Mouse (Mus musculus): ENCODE data around the gene Fbxl8. TPM values are rescaled to one million over a fixed set of nuclear protein-coding genes. Genes with fewer than 3 reads are reported as not detected.

The Fbxl8 gene
- polyA plus RNA-seq, 1 experiment from 2014 or later: 4.4 TPM

DNA sequence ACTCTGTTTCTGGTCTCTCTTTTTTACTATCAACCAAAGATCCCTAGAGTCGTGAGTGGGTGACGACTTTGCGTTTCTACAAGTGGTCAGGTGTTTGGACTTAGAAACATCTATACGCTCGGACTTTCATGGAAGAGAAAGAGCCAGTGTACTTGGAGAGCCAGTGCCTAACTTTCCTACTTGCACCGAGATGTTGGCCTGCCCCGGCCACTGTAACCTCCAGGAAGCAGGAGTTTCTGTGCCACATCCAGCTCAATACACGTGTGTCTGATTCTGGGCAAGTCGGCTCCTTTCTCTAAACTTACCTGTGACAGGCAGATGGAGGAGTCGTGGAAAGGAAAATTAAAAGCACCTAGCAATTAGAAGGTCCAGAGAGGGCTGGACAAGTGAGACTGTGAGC lies 11.4 kb downstream of the Fbxl8 start, which contains the start of gene Nol3:
TSS of gene Nol3 (plus strand) at position 301 of the 400 bp plus-strand sequence.
- Histone ChIP-seq H3K9me3 (no peaks in the 10 kb centered on the region), H3K4me1 (peaks cover 27% of the 10 kb centered on the region), H3K4me2 (peak within 1 kb of the TSS; percentile 81), H3K9ac (no peak within 1 kb of the TSS), H3K27ac (no peak within 1 kb of the TSS), H3K36me3 (no peaks in the 10 kb centered on the region), H3K27me3 (replicated peaks) (peaks cover 85% of the 10 kb centered on the region), H3K4me3 (replicated peaks) (peak within 1 kb of the TSS; percentile 42)
- 4% methylated on average over 10 of the region's 10 CpGs for WGBS
- no peak for ATAC-seq (ENCODE audit: insufficient read depth, low FRiP score, low read depth)

DNA sequence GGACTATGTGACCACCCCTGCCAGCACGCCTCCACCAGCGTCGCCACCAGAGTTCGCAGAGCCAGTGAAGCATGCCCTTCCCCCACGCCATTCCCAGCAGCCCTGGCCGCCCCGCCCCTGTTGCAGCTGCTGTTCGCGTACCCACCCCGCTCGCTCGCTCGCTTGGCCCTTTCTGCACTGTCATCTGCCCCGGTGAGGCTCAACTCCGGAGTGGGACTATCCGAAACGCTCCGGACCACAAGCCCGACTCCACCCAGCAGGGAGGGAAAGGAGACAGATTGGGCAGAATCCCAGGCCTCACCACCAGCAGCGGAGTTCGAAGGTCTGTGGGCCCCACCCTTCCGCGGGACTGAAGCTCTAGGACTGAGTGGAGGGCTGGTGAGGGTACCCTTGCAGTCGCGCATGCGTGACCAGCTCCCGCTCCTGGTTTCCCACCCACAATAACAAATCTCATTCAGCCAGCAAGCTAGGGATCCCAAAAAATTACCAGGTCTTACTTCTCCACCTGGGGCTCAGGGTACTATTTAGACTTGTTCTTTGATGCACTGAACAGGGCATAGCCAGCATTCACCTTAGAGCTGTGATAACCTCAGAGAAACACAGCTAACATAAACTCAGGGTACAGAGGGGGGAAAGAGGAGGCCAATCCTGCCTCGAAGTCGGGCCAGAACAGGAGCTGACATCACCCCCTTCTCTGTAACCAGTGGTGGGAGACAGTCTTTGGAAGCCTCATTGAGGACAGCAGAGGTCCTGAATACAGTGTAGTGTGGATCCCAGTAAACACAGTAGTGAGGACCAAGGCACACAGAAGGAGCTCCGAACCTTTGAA lies 12.1 kb downstream of the Fbxl8 start:
- peaks cover 26% of the 10 kb centered on the region for H3K4me1 ChIP-seq
- peak; percentile 36; the same call in 1 of the 2 replicates for ATAC-seq (ENCODE audit: insufficient read depth, low FRiP score, low read depth)
- peaks cover 78% of the 10 kb centered on the region for H3K27me3 ChIP-seq (replicated peaks)
- no peaks in the 10 kb centered on the region for H3K9me3 ChIP-seq
- H3K4me3 ChIP-seq (replicated peaks): peak overlapping the region; percentile 42
- H3K4me2 ChIP-seq: peak overlapping the region; percentile 81
- H3K9ac ChIP-seq: no peak overlapping the region
- 4% methylated on average over 30 of the region's 30 CpGs for WGBS
- H3K36me3 ChIP-seq: 0 out of 2 replicates have a peak, but pooled peaks cover 2% of the 10 kb centered on the region
- no peak overlapping the region for H3K27ac ChIP-seq

DNA sequence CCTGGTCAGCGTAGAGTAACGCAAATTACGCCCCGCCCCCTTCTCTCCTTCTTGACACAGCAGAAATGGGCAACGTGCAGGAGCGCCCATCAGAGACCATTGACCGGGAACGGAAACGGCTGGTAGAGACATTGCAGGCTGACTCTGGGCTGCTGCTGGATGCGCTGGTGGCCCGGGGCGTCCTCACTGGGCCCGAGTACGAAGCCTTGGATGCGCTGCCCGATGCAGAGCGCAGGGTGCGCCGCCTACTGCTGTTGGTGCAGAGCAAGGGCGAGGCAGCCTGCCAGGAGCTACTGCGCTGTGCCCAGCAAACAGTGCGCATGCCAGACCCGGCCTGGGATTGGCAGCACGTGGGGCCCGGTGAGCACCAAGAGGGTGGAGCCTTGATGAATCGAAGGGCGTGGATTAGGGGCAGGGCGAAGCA lies 14.5 kb downstream of the Fbxl8 start:
- 3% methylated on average over 28 of the region's 28 CpGs for WGBS
- peak overlapping the region; percentile 18; the same call in 1 of the 2 replicates for H3K4me3 ChIP-seq (replicated peaks)
- H3K36me3 ChIP-seq: 0 out of 2 replicates have a peak, but pooled peaks cover 11% of the 10 kb centered on the region
- H3K27ac ChIP-seq: no peak overlapping the region
- H3K9me3 ChIP-seq: no peaks in the 10 kb centered on the region
- ATAC-seq (ENCODE audit: insufficient read depth, low FRiP score, low read depth): peak; percentile 73
- peak overlapping the region; percentile 55 for H3K4me2 ChIP-seq
- no peak overlapping the region for H3K9ac ChIP-seq
- peaks cover 58% of the 10 kb centered on the region for H3K27me3 ChIP-seq (replicated peaks)
- peaks cover 30% of the 10 kb centered on the region for H3K4me1 ChIP-seq

DNA sequence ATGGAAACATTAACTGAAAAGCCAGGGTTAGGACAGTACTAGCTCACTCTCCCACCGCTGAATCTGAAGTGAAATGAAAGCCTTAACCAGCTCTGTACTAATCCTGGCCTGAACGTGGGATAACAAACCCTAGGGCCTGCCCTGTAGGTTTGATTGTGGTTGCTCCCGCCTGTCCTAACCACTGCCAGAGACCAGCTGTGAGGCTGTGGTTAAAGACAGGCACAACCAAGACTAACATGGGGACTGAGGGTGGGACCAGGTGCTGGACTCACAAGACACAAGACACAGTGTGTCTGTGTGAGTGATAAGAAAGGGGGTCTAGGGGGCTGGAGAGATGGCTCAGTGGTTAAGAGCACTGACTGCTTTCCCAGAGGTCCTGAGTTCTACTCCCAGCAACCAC lies 16.1 kb downstream of the Fbxl8 start:
- Histone ChIP-seq H3K9ac (no peak overlapping the region), H3K36me3 (0 out of 2 replicates have a peak, but pooled peaks cover 11% of the 10 kb centered on the region), H3K4me2 (no peak overlapping the region), H3K4me1 (peaks cover 24% of the 10 kb centered on the region), H3K27me3 (replicated peaks) (peaks cover 42% of the 10 kb centered on the region), H3K27ac (no peak overlapping the region), H3K4me3 (replicated peaks) (no peak overlapping the region), H3K9me3 (no peaks in the 10 kb centered on the region)
- ATAC-seq (ENCODE audit: insufficient read depth, low FRiP score, low read depth): no peak
- 67% methylated on average over 3 of the region's 3 CpGs for WGBS

DNA sequence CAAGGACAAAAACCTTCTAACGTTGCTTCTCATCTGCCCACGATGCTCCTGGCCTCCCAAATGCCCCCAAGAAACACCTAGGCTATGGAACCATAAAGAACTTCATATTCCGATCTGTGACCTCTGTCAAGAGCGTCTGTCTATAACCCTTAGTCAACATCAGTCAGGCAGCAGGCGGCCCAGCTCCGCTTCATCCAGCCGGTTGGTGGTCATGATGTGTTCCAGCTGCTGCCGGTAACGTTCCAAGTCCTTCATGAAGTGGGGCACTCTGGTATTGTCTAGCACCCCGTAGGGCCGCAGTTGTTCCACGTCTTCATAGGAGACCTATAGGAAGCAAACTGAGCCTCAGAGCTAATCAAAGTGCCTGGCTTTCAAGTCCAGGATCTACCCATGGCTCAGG lies 17.4 kb downstream of the Fbxl8 start:
- no peak overlapping the region for H3K9ac ChIP-seq
- no peak overlapping the region for H3K4me2 ChIP-seq
- no peak overlapping the region for H3K27ac ChIP-seq
- peaks cover 30% of the 10 kb centered on the region for H3K27me3 ChIP-seq (replicated peaks)
- no peak for ATAC-seq (ENCODE audit: insufficient read depth, low FRiP score, low read depth)
- no peaks in the 10 kb centered on the region for H3K9me3 ChIP-seq
- 0 out of 2 replicates have a peak, but pooled peaks cover 11% of the 10 kb centered on the region for H3K36me3 ChIP-seq
- WGBS: 82% methylated on average over 12 of the region's 12 CpGs
- no peak overlapping the region for H3K4me3 ChIP-seq (replicated peaks)
- peaks cover 14% of the 10 kb centered on the region; the same call in 1 of the 2 replicates for H3K4me1 ChIP-seq

DNA sequence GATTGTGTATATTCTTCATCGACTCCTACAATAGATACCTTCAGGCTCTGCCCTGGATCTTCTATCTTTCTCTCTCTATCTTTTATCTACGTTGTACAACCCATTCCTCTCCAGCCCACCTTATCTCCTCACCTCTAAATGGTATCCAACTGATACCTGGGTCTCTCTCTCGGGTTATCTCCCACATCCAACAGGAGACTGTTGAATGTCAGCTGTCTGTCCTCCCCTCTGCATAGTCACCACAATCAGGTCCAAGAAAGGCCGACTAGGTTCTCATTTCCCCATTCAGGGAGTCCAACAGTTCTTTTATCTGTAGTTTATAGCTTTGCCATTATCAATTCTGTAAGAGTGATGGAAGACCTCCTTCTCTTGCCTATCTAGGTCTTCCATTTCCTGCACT lies 17.8 kb downstream of the Fbxl8 start:
- Histone ChIP-seq H3K4me1 (peaks cover 14% of the 10 kb centered on the region; the same call in 1 of the 2 replicates), H3K4me3 (replicated peaks) (no peak overlapping the region), H3K27ac (no peak overlapping the region), H3K27me3 (replicated peaks) (peaks cover 26% of the 10 kb centered on the region), H3K4me2 (no peak overlapping the region), H3K9ac (no peak overlapping the region), H3K36me3 (0 out of 2 replicates have a peak, but pooled peaks cover 11% of the 10 kb centered on the region), H3K9me3 (no peaks in the 10 kb centered on the region)
- WGBS: 80% methylated on average over 4 of the region's 4 CpGs
- ATAC-seq (ENCODE audit: insufficient read depth, low FRiP score, low read depth): no peak

DNA sequence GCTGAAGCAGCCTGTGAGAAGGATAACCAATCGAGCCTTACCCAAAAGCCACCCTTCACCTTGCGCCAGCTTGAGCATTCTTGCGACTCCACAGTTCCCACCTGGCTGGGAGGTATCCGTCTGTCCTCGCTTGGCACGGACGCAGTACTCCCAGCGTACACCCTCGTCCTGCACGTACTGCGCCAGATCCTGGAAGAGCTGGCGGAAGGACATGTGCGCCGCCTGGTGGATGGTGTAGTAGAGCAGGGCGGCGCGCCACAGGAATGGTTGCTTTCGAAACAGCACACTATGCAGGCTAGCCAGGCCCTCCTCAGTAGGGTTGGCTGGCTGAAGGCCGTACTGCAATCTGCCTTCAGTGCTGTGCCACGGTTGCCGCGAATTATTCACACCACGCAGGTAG lies 18.6 kb downstream of the Fbxl8 start:
- Histone ChIP-seq H3K9ac (no peak overlapping the region), H3K9me3 (no peaks in the 10 kb centered on the region), H3K36me3 (0 out of 2 replicates have a peak, but pooled peaks cover 11% of the 10 kb centered on the region), H3K4me3 (replicated peaks) (no peak overlapping the region), H3K27ac (no peak overlapping the region), H3K4me1 (peaks cover 15% of the 10 kb centered on the region), H3K27me3 (replicated peaks) (peaks cover 18% of the 10 kb centered on the region), H3K4me2 (no peak overlapping the region; the same call in 1 of the 2 replicates)
- peak; percentile 53; the same call in 1 of the 2 replicates for ATAC-seq (ENCODE audit: insufficient read depth, low FRiP score, low read depth)
- 33% methylated on average over 23 of the region's 23 CpGs for WGBS

DNA sequence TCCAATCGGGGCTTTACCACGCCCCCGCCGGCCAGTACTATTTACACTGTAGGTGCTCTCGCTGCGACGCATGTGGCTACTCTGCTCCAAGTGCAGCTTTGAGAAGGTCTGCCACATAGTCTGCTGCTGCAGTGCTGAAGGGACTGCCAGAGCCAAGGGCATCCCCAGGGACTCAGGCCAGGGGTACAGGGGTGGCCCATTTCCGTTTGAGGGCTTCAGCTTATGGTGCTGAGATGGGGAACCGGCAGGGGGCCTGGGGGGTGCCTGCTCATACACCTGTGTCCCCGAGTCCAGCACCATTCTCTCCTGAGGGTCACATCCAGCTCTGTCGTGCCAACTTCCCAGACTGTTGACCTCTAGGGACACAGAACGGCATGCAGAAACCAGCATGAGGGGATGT lies 21.1 kb downstream of the Fbxl8 start:
- H3K36me3 ChIP-seq: 0 out of 2 replicates have a peak, but pooled peaks cover 11% of the 10 kb centered on the region
- H3K4me1 ChIP-seq: peaks cover 23% of the 10 kb centered on the region
- H3K27me3 ChIP-seq (replicated peaks): peaks cover 7% of the 10 kb centered on the region
- no peak overlapping the region for H3K9ac ChIP-seq
- no peaks in the 10 kb centered on the region for H3K9me3 ChIP-seq
- H3K4me2 ChIP-seq: no peak overlapping the region
- 49% methylated on average over 12 of the region's 12 CpGs for WGBS
- no peak for ATAC-seq (ENCODE audit: insufficient read depth, low FRiP score, low read depth)
- no peak overlapping the region for H3K27ac ChIP-seq
- no peak overlapping the region for H3K4me3 ChIP-seq (replicated peaks)

DNA sequence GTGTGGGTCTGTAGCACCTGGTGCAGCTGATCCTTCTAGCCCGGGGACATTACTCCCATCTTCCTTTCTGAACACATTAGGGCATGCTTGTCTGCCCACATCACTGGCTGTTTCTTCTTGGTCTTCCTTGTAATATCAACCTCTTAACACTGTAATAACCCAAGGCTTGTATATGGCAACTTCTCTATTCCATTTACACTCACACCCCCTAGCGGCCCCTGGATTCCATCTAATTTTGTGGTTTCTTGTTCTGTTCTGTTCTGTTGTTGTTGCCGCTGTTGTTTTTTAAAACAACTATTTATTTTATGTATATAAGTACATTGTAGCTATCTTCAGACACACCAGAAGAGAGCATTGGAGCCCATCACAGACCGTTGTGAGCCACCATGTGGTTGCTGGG lies 22.5 kb downstream of the Fbxl8 start:
- Histone ChIP-seq H3K9ac (no peak overlapping the region), H3K9me3 (no peaks in the 10 kb centered on the region), H3K36me3 (0 out of 2 replicates have a peak, but pooled peaks cover 6% of the 10 kb centered on the region), H3K27me3 (replicated peaks) (peaks cover 10% of the 10 kb centered on the region), H3K4me1 (peaks cover 27% of the 10 kb centered on the region), H3K4me2 (no peak overlapping the region), H3K27ac (no peak overlapping the region), H3K4me3 (replicated peaks) (no peak overlapping the region)
- no peak for ATAC-seq (ENCODE audit: insufficient read depth, low FRiP score, low read depth)
- 83% methylated on average over 4 of the region's 4 CpGs for WGBS

DNA sequence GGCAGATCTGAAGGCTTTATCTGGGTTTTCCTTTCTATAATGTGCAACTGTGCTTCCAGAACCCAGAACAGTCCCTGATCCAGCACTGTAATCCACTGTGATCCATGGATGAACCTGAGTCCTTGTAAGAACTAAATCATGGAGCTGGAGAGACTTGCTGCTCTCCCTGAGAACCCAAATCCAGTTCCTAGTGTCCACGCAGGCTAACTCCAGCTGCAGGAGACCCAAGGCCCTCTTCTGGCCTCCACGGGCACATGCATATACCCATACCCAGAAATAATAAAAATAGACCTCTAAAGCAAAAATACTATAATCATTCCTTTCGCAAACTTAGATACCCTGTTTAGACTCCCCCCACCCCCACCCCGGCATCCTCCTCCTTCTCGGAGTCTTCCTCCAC lies 23.8 kb downstream of the Fbxl8 start:
- Histone ChIP-seq H3K4me2 (peak overlapping the region; percentile 84), H3K4me1 (peaks cover 24% of the 10 kb centered on the region), H3K9ac (no peak overlapping the region), H3K36me3 (no peaks in the 10 kb centered on the region), H3K27ac (no peak overlapping the region), H3K27me3 (replicated peaks) (peaks cover 10% of the 10 kb centered on the region), H3K4me3 (replicated peaks) (peak overlapping the region; percentile 57; the same call in 1 of the 2 replicates), H3K9me3 (no peaks in the 10 kb centered on the region)
- no peak for ATAC-seq (ENCODE audit: insufficient read depth, low FRiP score, low read depth)
- WGBS: 83% methylated on average over 5 of the region's 5 CpGs

DNA sequence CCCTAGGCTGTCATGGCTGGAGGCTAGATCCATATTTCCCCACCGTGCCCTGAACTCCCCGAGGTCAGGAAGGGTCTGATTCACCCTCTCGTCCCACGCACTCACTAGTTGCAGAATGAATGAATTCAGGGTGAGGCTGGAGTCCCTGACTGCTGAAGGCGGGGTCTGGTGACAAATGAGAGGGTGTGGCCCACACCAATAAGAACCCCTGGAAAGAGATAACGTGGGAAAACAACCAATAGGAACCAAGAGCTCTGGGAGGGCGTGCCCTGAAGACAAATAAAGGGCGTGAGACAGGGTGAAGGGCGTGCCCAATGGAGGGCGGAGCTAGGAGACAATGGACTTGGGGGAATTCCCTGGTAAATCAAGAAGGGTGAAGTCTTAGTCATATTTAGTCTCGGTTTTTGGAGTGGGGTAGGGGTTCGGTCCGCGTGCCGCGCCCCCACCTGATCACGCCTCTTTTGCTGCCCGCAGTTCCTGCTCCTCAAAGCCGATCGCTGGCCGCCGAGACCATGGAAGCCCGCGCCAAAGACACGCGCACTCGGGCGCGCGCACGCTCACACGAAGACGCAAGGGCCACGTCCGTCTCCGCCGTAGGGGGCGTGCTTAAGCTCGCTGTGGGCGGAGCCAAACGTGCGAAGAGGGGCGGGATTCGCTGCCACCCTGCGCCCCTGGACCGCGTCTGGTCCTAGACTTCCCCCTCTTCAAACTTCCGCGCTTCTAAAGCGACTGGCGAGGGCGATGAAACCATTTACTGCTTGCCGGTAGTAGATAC lies 24.7 kb downstream of the Fbxl8 start:
- peak; percentile 89 for ATAC-seq (ENCODE audit: insufficient read depth, low FRiP score, low read depth)
- Histone ChIP-seq H3K27me3 (replicated peaks) (peaks cover 10% of the 10 kb centered on the region), H3K9me3 (no peaks in the 10 kb centered on the region), H3K27ac (peak overlapping the region; percentile 91), H3K9ac (peak overlapping the region; percentile 34; the same call in 1 of the 2 replicates), H3K4me3 (replicated peaks) (peak overlapping the region; percentile 57), H3K4me2 (peak overlapping the region; percentile 84), H3K36me3 (no peaks in the 10 kb centered on the region), H3K4me1 (peaks cover 23% of the 10 kb centered on the region)
- under 1% methylated on average over 53 of the region's 53 CpGs for WGBS

Measured in stomach, embryonic 15.5 days (tissue).